Mouse (Mus musculus): Measurements from ENCODE around the gene Rtp2.
A peak's percentile ranks its signal among the peaks of the same experiment; 100 is the strongest.
"Not testable (repeated sequence)": the region's sequence is repeated elsewhere in the genome, so short reads cannot be mapped to it uniquely, and the experiment has no call there.

Rtp2 gene

DNA sequence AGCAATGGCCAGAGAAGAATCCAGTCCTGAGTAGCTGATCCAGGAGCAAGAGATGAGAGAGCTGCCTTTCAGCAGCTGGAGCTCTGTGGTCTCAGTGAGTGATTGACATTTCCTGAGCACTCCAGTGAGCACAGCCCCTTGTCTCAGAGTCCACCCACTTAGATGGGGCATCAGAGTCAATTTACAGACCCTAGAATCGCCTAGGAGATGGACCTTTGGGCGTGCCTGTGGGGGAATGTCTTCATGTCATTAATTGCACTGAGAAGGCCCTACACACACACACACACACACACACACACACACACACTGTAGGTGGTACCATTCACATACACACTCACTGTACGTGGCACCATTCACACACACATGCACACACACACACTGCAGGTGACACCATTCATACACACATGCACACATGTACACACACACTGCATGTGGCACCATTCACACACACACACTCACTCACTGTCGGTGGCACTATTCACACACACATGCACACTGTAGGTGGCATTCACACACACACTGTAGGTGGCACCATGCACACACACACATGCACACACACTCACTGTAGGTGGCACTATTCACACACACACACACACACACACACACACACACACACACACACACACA, 20.0 kb upstream of the Rtp2 start:
- no peak for DNase-seq (ENCODE audit: low spot score)

DNA sequence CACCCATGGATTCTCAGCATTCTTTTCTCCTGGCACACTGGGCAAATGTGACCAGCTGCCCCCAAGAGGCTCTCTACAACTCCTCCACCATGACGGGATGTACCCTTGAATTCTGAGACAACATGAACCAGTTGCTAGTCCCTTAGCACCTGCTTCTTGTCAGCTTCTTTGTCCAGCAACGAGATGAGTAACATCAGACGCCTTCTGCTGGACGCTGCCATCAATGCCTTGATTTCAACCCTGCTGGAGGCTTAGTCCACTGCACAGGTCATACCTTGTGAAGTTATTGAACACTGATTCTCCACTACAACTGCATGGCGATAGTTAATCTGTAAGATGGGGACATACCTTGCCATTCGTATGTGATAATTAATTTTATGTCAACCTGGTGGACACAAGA, 15.5 kb upstream of the Rtp2 start:
- no peak for DNase-seq (ENCODE audit: low spot score)

DNA sequence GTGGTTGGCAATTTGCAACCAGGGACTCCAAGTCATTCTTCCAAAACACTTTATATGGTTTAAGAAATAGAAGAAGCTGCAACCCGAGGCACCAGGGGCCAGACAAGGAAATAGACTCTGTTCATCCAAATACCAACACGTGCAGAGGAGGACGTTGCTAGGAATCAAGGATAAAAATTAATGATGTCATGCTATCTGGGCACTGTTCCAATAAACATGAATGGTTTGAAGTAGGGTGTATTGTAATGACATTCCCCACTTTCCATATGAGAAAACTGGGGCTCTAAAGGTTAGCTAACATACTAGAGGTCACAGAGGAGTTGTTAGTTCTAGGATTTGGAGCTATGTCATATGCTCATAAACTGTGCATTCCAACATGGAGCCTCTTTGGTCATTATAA, 12.6 kb upstream of the Rtp2 start:
- DNase-seq (ENCODE audit: low spot score), result no peak

DNA sequence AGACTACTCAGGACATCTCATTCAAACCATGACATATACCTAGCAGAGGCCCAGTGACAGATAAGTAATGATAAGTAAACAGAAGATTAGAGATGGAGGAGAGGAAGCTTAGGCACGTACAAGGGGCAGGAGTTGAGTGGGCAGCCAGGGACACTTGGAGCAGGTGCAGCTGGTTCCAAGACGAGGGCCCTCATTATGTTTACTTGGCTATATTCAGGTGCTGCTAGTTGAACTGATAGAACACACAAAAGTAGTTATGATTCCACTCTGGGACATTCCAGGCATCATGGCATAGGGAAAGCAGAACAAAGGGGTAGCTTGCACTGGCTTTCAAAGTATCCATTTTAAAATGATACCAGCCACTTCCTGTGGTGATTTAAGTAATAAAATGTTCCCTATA, 2.2 kb upstream of the Rtp2 start:
- no peak for DNase-seq (ENCODE audit: low spot score)

DNA sequence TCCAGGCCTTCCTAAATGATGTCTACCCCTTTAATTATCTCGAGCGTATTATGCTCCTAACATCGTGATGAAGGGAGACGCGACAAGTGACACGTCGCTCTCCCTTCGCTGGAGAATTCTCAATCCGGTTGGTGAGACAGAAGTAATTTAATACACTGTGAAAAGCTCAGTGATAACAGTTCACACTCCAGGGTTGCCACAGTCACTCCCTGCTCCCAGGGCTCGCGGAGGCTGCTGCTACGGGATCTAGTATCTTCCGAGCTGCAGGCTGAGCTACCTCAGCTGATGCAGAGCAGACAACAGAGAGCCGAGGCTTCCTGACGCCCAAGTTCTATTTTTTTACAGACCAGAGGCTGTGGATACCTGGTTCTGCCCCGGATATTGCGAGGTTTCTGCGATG, 919 bp downstream of the Rtp2 start:
- DNase-seq (ENCODE audit: low spot score), result no peak

DNA sequence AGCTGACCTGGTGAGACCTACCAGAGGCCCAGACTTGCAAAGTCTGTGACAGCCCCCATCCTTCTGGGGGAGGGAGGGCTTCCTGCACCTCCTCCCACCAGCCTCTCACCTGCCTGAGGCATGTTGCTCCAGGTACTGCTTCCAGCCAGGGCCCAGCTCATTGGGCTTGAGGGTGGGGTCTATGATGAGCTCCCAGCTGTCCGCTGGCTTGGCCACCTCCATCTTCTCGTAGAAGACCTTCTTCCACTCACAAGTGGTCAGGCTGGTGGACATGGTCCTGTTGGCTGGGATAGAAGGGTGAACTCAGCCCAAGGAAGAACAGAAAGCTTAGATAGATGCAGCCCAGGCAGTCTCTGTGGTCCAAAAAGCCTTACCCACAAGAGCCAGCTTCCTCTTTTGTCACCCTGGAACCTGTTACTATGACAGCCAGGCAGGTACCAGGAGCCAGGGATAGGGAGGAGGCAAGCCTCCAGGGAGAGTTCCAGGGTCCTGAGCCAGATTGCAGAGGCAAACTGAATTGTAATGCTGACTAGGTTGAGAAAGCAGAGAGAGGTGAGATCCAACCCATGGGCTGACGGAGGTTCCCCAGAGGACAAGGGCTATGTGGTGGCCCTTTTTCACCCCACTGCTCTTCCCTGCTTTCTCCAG, 1.6 kb downstream of the Rtp2 start:
- DNase-seq (ENCODE audit: low spot score), result no peak

DNA sequence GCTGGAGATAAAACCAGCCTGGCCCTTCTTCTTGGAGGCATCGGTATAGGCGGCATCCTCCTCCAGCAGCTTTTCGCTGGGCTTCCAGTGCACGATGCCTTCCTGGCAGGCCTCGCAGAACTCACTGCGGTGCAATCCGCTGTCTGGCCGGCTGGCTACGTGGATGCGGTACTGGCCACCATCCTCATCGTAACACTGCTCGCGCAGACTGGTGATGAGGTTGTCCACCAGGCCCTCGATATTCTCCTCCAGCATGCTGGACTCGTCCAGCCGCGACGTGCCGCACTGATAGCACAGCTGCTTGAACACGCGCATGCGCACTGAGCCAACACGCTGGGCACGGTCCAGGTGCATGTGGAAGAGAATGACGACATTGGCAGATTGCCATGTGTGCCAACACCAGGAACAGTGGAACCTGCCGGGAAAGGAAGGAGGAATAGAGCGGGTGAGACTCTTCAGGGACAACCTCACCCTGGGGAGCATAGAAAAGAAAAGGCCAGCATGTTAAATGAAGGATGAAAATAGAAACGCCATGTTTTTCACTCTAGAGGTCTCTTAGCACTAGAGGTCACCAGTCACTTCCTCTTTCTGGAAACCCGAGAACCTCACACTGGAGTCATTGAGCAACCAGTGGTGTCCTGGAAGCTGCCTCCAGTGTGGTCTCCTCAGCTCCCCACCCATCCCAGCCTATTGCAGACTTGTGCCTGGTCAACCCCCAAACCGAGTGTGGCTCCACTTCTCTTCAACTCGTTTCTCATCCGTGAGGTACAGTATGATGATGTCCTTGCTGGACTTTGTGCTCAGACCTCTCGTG, 4.7 kb downstream of the Rtp2 start:
- no peak for DNase-seq (ENCODE audit: low spot score)

DNA sequence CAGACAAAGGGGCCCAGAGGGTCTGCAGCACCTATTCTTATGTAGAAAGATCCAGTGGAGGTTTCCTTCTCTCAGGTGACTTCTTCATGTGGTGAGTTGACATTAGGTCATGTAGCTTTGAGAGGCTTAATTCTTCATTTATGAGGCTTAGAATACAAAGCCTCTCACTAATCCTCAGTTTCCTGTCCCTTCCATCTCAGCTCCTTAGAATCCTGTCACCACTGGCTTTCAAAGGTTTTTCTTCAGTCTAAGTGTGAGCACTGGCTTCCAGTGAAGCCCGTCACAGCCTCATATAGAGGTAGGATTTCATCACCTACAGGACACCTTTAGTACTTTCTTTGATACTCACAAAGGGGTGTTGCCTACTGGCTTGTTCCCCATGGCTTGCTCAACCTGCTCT, 9.3 kb downstream of the Rtp2 start:
- DNase-seq (ENCODE audit: low spot score), result no peak

DNA sequence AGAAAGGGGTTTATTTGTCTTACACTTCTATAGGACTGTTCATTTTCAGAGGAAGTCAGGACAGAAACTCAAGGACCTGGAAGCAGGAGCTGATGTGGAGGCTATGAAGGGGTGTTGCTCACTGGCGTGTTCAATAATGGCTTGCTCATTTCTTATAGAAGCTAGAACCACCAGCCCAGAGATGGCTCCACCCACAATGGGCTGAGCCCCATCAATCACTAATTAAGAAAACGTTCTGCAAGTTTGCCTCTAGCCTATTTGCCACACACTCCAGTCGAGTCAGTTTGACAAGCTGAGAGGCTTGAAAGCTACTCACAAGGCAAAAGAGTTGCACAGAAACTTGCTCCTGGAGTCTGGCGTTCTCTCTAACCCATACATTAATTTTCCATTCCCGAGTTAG, 10.5 kb downstream of the Rtp2 start:
- no peak for DNase-seq (ENCODE audit: low spot score)

DNA sequence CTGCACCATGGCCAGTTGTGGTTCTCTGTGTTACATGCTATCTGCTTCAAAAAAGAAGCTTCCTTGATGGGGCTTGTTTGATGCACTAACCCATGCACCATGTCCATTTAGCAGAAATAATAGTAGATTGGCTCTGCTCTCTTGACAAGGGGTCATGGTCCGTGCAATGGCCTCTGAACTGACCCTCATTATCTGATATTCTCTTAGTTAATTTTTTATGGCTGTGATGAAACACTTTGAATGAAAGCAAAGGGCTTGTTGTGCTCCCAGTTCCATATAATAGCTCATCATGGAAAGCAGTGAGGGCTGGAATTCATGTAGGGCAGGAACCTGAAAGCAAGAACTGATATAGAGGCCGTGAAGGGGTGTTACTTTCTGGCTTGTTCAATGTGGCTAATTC, 12.8 kb downstream of the Rtp2 start:
- DNase-seq (ENCODE audit: low spot score), result no peak

DNA sequence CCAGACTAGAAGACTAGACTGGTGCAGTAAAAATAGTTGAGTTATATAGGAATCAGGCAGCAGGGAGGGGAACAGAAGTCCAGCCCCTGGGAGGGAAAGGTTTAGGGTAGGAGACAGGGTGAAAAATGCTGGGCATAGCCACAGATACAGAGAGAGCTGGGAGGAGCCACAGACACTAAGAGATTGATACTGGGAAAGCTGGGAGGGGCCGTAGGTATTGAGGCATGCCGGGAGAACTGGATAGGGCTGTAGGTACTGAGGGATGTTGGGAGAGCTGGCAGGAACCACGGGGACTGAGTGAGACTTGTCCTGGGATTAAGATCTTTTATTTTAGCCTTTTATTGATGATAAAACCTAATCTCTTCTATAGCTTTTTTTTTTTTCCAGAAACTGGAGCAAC, 18.8 kb downstream of the Rtp2 start:
- no peak for DNase-seq (ENCODE audit: low spot score)

DNA sequence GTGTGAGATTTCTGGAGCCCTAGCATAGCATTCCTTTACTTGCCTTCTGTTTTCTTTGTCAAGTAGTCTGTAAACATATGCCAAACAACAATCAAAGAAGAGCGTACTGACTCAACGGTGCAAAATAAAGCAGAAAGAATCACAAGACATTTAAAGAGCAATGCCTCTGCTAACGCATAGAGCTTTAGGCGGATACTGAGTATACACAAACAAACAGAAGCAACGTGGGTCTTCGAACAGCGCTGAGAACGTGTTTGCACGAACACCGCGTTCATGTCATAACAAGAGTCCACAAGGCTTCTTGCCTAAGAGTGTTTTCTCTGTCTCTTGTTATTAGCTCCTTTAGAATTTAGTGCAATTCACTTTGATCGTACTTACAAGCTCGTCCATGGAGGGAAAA, 19.5 kb downstream of the Rtp2 start:
- DNase-seq (ENCODE audit: low spot score), result no peak

DNA sequence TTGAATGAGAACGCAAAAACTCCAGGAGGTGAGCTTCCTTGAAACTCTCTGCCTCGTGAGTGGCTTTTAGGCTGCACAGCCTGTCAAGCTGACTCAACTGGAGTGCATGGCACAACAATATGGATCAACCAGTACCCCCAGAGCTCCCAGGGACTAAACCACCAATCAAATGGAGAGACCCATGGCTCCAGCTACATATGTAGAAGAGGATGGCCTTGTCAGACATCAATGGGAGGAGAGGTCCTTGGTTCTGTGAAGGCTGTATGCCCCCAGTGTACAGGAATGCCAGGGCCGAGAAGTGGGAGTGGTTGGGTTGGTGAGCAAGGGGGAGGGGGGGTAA, 23.2 kb downstream of the Rtp2 start:
- DNase-seq (ENCODE audit: low spot score), result not testable (repeated sequence)

DNA sequence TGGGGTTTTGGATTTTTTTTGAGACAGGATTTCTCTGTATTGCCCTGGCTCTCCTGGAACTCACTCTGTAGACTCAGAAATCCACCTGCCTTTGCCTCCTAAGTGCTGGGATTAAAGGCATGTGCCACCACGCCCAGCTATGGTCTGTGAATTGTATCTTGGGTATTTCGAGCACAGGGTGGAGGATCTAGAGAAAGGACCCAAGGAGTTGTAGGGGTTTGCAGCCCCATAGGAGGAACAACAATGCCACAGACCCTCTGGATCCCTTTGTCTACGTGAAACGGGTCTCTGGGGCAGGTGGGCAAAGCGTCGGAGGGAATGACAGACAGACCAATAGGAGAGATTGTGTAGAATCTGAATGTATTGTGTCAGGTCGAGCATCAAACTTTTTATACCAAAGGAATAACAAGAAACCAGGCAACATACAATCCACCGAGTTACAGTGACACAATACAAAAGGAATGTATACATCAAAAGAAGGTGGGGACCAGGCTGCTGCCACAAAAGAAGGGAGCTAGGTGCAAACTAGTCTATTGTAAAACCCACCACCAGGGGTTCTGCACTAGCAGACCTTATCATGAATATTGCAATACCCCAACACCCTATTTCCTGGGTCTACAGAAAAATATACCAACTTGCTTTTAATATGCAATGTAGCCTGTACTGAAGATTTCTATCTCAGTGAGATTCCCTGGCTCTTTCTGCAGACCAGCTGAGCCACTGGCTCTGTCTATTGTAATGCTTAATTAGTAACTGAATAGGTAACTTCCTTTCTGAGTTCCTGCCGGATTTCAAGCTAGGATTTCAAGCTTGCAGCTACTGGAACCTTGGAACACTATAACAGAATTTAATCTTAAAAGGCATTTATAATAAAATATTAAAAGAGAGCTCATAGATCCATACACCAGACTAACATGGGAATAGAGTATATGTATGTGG, 23.8 kb downstream of the Rtp2 start:
- DNase-seq (ENCODE audit: low spot score), result not testable (repeated sequence)

DNA sequence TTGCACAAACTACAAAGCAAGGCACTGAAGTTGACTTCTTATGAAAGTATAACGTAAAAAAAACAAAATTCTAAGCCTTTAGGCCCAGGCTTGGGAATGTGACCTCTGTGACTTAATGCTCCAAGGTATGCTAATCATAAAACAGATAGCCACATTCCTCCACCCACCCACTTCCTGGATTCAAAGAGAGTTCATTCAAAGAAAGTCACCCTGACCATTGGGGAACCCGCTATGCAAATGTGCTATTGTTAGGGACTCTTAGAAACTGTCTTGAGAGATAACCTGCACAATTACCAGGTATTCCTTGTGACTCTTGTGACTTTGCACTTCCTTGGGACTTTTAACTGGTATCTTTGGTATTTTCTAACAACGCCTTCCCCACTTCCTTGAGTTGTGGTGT, 25.6 kb downstream of the Rtp2 start:
- not testable (repeated sequence) for DNase-seq (ENCODE audit: low spot score)

DNA sequence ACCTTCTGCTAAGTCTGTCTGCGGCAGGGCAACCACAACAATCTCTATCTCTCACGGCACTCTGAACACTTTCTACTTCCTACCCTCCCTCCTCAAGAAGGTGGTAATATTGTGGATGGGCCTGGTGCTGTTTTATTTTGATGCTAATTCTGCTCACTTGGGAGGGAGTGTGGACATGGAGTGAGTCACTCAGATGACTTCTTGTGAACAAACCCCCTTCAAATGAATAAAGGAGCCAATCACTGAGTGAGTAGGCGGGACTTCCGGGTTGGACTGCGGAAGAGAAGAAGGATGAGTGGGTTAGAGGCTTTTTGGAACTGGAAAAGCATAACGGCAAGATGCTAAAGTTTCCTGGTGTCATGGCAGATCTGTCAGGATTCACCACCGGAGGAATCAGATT, 30.8 kb downstream of the Rtp2 start:
- DNase-seq (ENCODE audit: low spot score), result no peak

DNA sequence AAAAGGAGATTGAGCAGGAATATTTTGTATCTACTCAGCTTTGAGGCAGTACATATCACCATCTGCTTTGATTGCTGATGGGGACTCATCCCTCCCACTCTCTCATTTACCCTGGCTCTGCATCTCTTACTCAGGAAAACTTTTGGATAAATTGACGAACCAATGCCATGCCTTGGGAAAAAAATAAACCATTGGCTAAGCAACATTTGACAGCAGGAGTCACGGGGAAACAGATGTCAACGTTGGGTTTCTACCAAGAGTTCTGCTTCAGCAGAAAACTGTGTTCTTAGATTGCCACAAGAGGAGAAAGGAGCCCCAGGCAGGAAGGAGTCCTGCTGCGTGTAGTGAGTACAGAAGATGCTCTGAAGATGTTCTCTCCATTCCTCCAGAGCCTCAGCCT, 32.1 kb downstream of the Rtp2 start:
- DNase-seq (ENCODE audit: low spot score), result no peak

DNA sequence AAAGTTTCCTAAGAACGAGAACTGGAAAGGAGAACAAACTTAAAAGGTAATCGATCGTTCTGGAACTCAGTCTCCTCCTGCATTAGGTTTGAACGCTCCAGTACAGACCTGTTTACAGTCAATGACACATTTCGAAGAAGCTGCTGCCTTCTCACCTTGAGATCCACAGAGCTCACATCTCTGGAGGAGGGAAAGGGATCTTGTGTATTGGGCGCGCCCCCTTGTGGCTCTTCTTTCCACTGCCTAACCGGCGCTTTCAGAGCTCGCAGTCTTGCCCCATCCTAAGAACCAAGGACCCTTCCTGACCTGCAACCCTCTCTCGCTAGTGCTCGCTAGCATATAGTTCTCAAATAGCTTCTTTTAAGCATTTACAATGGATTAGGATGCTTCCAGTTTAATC, 33.4 kb downstream of the Rtp2 start:
- peak; percentile 49 for DNase-seq (ENCODE audit: low spot score)

DNA sequence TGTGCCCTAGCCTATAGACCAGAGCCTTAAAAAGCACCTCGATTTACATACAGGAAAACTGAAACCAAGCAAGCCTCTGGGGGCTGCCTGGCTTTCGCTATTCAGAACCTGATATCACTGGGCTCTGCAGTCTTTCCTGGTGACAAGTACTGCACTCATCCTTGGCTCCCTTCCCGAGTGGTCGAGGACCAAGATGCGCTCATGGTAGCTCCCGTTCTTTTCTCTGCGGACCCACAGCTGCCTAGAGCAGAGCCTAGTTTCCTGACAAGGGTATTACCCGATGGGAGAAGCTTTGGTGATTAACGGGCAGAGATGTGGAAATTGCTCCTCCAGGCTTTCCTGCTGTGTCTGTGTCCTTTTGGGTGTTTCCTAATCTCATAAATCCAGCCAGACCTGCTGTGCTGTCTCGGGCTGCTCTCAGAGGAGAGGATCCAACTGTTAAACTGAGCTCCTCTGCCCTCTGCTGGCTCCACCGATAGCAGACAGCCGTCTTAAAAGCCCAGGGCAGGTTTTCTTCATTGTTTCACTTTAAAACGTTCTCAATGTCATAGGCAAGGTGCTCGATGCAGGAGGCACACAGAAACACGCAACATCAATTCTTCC, 34.1 kb downstream of the Rtp2 start:
- peak; percentile 60 for DNase-seq (ENCODE audit: low spot score)

DNA sequence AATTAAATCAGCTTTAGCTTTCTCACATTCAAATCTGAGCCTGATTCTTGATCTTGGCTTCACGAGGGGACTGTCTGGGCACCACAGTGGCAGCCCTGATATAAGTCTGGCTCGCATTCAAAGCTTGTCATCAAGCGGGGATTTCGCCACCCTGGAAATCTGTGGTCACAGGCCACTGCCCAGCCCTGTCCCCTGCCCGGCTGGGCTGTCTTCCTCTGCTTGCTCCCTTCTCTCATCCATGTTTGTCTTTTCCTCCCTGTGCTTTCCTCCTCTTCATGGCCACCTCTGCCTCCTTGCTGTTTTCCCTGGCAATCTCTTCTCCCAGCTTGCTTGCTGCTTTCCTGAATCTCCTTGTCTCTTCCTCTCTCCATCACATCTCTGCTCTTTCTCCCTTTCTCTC, 34.7 kb downstream of the Rtp2 start:
- DNase-seq (ENCODE audit: low spot score), result no peak

DNA sequence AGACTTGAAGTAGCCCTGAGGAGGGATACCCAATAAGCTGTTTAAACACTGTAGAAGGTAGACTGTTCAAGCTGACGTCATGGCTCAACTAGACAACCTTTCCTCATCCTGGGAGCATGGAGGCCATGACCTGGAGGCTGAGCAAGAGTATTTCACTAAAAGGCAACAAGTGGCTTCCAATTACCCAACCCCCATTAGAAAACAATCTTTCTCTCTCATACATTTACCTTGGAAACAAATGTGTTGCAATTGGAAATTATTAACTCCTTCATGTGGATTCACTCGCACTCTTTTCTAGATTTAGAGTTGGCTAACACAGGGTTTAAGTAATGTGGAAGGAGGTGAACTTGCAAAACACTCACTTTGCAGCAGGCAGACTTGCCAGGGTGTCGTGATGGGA, 37.1 kb downstream of the Rtp2 start:
- DNase-seq (ENCODE audit: low spot score), result no peak

DNA sequence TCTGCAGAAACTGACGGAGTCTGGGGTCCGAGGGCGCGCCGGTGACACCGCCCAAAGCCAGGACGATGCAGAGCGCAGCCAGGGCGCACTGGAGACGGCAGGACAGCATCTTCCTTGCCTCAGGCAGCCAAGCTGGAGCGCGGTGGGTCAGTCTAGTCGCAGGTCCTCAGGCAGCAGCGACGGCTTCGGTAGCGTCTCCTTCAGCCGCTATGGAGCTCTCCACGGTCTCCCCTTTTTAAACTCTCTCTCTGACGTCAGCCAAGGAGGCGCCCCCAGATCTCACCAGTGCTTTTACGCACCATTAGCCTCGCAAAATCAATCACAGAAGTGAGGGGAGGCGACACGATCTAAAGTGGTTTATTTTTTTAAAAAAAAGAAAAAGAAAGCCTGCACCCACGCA, 41.6 kb downstream of the Rtp2 start, which contains the start of gene Sst:
Gene Sst, minus strand, starts transcription at position 323 of the 400 bp plus-strand sequence.
- DNase-seq (ENCODE audit: low spot score), result no peak

Measured in ovary, adult 18-20 months (tissue).